Mouse (Mus musculus) intestine, embryonic 15.5 days (tissue): ENCODE measurements around the gene Slc5a2. TPM values are rescaled to one million over a fixed set of nuclear protein-coding genes. Genes with fewer than 3 reads are reported as not detected.

ENCODE experiments used
- ATAC-seq: fragments of 200-750 bp; cut with Nextera tagmentation; 2 replicates; pipeline ENCODE4 v1.8.0; 2017; ENCODE audit warnings: moderate TSS enrichment, moderate library complexity
- H3K27ac ChIP-seq: fragments of 300-500 bp; sonication (generic); 2 replicates; pipeline ENCODE4 v1.5.1; 2015; ENCODE audit warnings: mild to moderate bottlenecking, inconsistent platforms
- H3K27me3 ChIP-seq: fragments of 300-500 bp; sonication (generic); replicated peaks from 2 replicates; pipeline ENCODE4 v1.6.1; 2015; ENCODE audit warnings: inconsistent platforms
- H3K36me3 ChIP-seq: fragments of 300-500 bp; sonication (generic); 2 replicates; pipeline ENCODE4 v1.6.1; 2015; ENCODE audit warnings: inconsistent platforms
- H3K4me1 ChIP-seq: fragments of 300-500 bp; sonication (generic); replicated peaks from 2 replicates; pipeline ENCODE4 v1.6.1; 2015; ENCODE audit warnings: inconsistent platforms
- H3K4me2 ChIP-seq: fragments of 300-500 bp; sonication (generic); replicated peaks from 2 replicates; pipeline ENCODE4 v1.6.1; 2015; ENCODE audit warnings: mild to moderate bottlenecking, inconsistent platforms
- H3K4me3 ChIP-seq: fragments of 300-500 bp; sonication (generic); replicated peaks from 2 replicates; pipeline ENCODE4 v1.5.1; 2015; ENCODE audit warnings: inconsistent platforms
- H3K9ac ChIP-seq: fragments of 300-500 bp; sonication (generic); 2 replicates; pipeline ENCODE4 v1.6.1; 2015; ENCODE audit warnings: inconsistent platforms
- H3K9me3 ChIP-seq: fragments of 300-500 bp; sonication (generic); 2 replicates; pipeline ENCODE4 v1.6.1; 2016; ENCODE audit warnings: inconsistent platforms
- WGBS: fragments of 180-500 bp; shearing (Covaris S2); methylation state at CpG from one replicate; pipeline ENCODE4 v1.1.7; 2015; 5-methylcytosine and 5-hydroxymethylcytosine counted together
- polyA plus RNA-seq: library from polyadenylated mRNA; unstranded; fragments of >200 nt; fragmentation: Nextera tagmentation; extraction: Ambion mirVana; gene quantifications from 2 replicates; pipeline ENCODE4 v1.2.1, GENCODE M21; 2015

The Slc5a2 gene
- polyA plus RNA-seq, 1 experiment from 2014 or later = 0.24 TPM

DNA sequence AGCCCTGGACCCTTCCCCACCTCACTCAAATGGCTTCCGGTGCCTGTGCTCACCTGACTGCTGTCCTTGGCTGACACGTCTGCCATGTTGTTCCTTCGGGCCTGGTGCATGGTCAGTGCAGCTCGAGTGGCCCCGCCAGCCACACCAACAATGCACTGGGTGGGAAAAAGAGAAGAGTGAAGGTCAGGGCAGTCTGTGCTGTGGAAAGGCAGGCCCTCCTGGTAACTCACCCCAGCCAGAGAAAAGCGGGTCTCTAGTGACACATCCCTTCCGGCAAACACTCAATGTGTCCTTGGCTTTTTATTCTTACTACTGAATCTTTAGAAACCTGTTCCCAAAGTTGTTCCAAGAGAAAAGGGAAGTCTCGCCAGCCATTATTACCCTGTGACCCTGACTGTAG, 19.6 kb downstream of the Slc5a2 start:
- H3K27me3 ChIP-seq = no peaks in the 10 kb centered on the region
- H3K4me2 ChIP-seq = no peak overlapping the region
- peaks cover 18% of the 10 kb centered on the region for H3K4me1 ChIP-seq
- H3K36me3 ChIP-seq = peaks cover 2% of the 10 kb centered on the region; the same call in 1 of the 2 replicates
- H3K27ac ChIP-seq = no peak overlapping the region
- H3K9me3 ChIP-seq = no peaks in the 10 kb centered on the region
- H3K4me3 ChIP-seq = no peak overlapping the region
- no peak overlapping the region for H3K9ac ChIP-seq
- 86% methylated on average over 8 of the region's 8 CpGs for WGBS
- ATAC-seq = no peak

DNA sequence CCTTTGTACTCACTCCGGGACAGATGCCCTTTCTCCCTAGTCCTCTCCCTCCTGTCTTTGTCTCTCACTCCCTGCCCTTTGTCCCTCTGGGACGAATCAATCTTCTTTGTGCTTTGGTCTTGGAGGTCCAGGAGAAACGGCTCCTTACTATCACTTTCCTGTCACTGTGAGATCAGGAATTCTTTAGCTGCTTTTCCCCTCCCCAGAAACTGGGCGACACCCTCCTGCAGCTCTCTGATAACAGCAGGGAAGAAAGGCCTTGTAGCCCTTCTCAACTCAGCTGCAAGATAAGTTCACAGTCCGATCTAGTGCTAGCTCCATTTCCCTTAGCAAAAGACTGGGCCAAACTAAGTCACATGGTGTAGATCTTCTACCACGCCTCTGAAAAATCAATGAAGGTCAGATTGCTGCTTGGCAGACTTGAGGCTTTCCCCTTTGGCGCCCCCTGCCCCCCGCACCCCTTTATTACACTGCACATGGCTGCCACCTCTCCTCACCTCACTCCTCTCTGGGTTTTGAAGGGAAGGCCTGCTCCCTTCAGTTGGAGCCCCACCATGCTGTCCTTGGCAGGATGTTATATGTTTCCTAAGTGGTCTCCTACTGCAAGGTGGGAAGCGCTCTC, 23.6 kb downstream of the Slc5a2 start:
- Histone ChIP-seq H3K4me2 (peak overlapping the region; percentile 38), H3K9me3 (no peaks in the 10 kb centered on the region), H3K36me3 (peaks cover 7% of the 10 kb centered on the region; the same call in 1 of the 2 replicates), H3K4me3 (no peak overlapping the region), H3K27me3 (no peaks in the 10 kb centered on the region), H3K9ac (no peak overlapping the region), H3K4me1 (peaks cover 11% of the 10 kb centered on the region), H3K27ac (peak overlapping the region; percentile 71)
- peak; percentile 95 for ATAC-seq
- 24% methylated on average over 9 of the region's 9 CpGs for WGBS

GRCm38 (mm10) chr7:128294785-128295184, 29.3 kb downstream of the Slc5a2 start:
- Histone ChIP-seq H3K4me1 (peaks cover 18% of the 10 kb centered on the region), H3K4me2 (no peak overlapping the region), H3K36me3 (0 out of 2 replicates have a peak, but pooled peaks cover 4% of the 10 kb centered on the region), H3K9ac (no peak overlapping the region), H3K27me3 (no peaks in the 10 kb centered on the region), H3K9me3 (no peaks in the 10 kb centered on the region), H3K27ac (no peak overlapping the region), H3K4me3 (no peak overlapping the region)
- ATAC-seq = no peak
- 87% methylated on average over 10 of the region's 10 CpGs for WGBS

DNA sequence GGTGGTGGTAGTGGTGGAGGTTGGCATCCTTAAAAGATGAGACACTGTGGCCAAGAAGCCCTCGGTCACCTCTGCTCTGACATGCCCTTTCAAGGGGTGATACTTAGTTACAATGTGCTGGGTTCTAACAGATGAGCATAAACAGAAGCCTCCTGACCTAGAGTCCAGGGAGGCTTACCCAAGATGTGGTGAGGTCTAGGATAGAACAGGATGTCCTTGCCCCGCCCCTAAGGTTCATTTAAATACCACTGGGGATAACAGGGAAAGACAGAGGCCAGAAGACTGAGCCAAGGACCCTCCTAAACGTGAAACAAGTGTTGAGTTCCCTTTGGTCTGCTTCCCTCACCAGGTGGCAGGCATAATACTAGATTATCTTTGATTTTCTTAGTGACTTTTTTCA, 31.1 kb downstream of the Slc5a2 start:
- ATAC-seq = no peak
- peaks cover 18% of the 10 kb centered on the region for H3K4me1 ChIP-seq
- WGBS = 71% methylated on average over 3 of the region's 3 CpGs
- no peak overlapping the region for H3K27ac ChIP-seq
- H3K9me3 ChIP-seq = no peaks in the 10 kb centered on the region
- no peaks in the 10 kb centered on the region for H3K36me3 ChIP-seq
- peak overlapping the region; percentile 63 for H3K4me2 ChIP-seq
- no peaks in the 10 kb centered on the region for H3K27me3 ChIP-seq
- peak overlapping the region; percentile 72 for H3K4me3 ChIP-seq
- H3K9ac ChIP-seq = 0 out of 2 replicates have a peak overlapping the region, but pooled peaks have one; percentile 88

DNA sequence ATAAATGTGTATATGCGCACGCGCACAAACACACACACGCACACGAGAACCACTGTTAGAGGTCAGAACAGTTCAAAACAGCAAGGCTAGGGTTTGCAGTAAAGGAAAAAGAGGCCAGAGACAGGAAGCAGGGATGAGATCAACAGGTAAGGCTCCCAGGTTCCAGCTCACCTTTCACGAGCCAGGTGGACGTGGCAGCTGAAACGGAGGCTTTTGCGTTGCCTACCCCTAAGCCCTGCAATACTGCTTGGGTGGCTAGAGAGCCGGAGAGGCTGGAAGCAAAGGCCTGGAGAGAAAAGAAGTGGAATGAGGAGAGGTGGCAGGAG, 31.8 kb downstream of the Slc5a2 start:
- ATAC-seq = peak; percentile 26
- Histone ChIP-seq H3K4me2 (peak overlapping the region; percentile 63), H3K36me3 (no peaks in the 10 kb centered on the region), H3K4me3 (peak overlapping the region; percentile 72), H3K27ac (peak overlapping the region; percentile 93), H3K27me3 (no peaks in the 10 kb centered on the region), H3K4me1 (peaks cover 18% of the 10 kb centered on the region), H3K9ac (peak overlapping the region; percentile 88), H3K9me3 (no peaks in the 10 kb centered on the region)
- 24% methylated on average over 10 of the region's 10 CpGs for WGBS

DNA sequence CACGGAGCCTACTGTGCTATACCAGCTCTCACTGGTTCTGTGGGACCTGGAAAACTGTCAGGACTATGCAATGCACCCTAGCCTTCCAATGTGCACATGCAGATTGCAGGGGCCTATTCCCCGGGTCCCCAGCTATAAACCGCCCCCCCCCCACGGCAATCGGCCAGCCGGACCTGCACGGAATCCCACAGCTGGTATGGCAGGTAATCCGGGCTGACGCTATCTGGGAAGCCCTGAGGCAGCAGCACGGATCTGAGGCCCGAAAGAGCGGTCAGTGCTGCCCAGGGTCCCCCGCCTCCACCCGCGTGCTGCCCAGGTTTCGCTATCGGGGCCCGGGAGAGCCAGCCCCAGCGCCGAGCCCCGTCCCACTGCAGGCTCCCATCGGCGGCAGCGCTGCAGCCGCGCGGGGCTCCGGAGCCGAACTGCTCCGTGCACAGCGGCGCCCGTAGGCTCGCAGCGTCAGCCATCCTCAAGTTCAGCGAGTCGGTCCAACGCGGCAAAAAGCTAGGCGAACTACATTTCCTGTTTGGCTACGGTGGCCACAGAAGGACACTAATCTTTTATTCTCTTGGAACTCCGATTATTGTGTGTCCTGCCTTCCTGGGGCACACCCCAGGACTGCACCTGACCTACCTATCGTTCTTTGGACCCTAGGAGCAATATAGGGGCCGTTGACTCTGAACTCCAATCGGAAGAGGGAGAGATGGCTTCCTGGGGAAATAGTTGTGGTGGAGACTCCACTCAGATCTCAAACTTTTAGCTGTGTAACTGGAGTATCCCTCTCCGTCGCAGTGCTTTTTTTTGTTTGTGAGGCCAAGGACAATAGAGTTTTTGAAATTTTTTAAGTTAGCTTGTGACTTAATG, 32.4 kb downstream of the Slc5a2 start, which contains the start of gene BC017158:
BC017158 (minus strand) TSS at position 554 of the 864 bp plus-strand sequence.
- H3K4me3 ChIP-seq = peak within 1 kb of the TSS; percentile 72
- H3K27me3 ChIP-seq = no peaks in the 10 kb centered on the region
- ATAC-seq = peak; percentile 94
- no peaks in the 10 kb centered on the region for H3K36me3 ChIP-seq
- WGBS = 1% methylated on average over 47 of the region's 47 CpGs
- no peaks in the 10 kb centered on the region for H3K9me3 ChIP-seq
- H3K9ac ChIP-seq = peak within 1 kb of the TSS; percentile 88
- H3K4me2 ChIP-seq = peak within 1 kb of the TSS; percentile 63
- H3K4me1 ChIP-seq = peaks cover 18% of the 10 kb centered on the region
- H3K27ac ChIP-seq = peak within 1 kb of the TSS; percentile 93

DNA sequence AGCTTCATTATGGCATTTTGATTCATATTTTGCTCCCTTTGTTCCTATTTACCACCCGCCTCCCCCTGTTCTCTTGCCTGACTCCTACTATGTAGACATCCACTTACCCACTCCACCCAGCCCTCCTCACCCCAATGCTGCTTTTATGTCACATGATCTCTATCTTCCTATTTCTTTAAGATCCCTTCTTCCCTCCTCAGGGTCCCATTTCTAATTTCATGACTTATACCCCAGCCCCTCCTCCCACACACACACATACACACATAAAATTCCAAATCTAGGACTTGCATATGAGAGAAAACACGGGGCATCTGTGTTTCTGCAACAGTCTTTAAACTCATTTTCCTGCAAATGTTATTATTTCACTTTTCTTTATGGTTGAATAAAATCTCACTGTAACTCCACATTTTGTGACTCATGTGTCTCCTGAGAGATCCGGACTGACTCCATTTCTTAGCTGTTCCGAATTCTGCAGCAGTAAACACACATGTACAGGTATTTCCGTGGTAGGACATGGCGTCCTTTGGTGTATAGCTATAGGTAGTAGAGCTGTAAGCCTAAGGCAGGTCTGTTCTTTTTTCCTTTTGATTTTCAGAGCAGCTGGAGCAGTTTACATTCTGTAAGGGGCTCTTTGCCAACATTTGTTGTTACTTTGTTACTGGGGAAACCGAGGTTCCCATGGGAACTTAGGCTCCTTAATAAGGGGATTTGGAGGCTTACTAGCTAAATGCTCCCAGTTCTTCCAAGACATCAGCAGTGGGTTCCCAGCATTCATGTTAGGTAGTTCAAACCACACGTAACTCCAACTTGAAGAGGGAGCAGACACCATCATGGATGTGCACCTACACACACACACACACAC, 33.3 kb downstream of the Slc5a2 start:
- H3K36me3 ChIP-seq = no peaks in the 10 kb centered on the region
- H3K4me3 ChIP-seq = peak overlapping the region; percentile 72
- peak; percentile 48 for ATAC-seq
- peak overlapping the region; percentile 63 for H3K4me2 ChIP-seq
- peak overlapping the region; percentile 93 for H3K27ac ChIP-seq
- no peaks in the 10 kb centered on the region for H3K27me3 ChIP-seq
- peak overlapping the region; percentile 88; the same call in 1 of the 2 replicates for H3K9ac ChIP-seq
- WGBS = 70% methylated on average over 8 of the region's 8 CpGs
- no peaks in the 10 kb centered on the region for H3K9me3 ChIP-seq
- H3K4me1 ChIP-seq = peaks cover 18% of the 10 kb centered on the region

DNA sequence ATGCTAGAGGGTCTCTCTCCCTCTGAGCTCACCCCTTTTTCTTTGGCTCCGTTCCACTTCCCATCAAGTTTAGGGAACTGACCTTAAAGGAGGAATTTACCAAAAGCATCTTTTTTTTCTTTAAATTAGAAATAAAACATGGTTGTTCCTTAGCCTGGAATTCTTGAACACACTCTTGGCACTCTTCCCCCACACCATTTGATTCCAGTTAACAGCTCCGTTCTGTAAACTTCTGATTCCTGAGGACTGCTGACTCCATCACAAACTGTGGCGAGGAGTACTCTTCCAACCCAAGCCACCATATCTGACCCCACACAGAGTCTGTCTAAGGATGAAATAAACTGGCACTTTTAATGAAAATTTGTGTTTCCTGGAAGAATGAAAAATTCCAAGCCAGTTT, 35.5 kb downstream of the Slc5a2 start:
- peaks cover 18% of the 10 kb centered on the region for H3K4me1 ChIP-seq
- WGBS = 66% methylated on average over 3 of the region's 3 CpGs
- H3K36me3 ChIP-seq = no peaks in the 10 kb centered on the region
- H3K27ac ChIP-seq = no peak overlapping the region
- H3K27me3 ChIP-seq = no peaks in the 10 kb centered on the region
- H3K9ac ChIP-seq = no peak overlapping the region
- no peak for ATAC-seq
- no peak overlapping the region for H3K4me2 ChIP-seq
- no peak overlapping the region for H3K4me3 ChIP-seq
- no peaks in the 10 kb centered on the region for H3K9me3 ChIP-seq

- WGBS = 76% methylated on average over 3 of the region's 3 CpGs
- Histone ChIP-seq H3K27ac (no peak overlapping the region), H3K27me3 (no peaks in the 10 kb centered on the region), H3K4me1 (peaks cover 10% of the 10 kb centered on the region), H3K9me3 (no peaks in the 10 kb centered on the region), H3K36me3 (no peaks in the 10 kb centered on the region), H3K9ac (no peak overlapping the region), H3K4me3 (no peak overlapping the region), H3K4me2 (no peak overlapping the region)
- no peak for ATAC-seq
Measured at GRCm38 (mm10) chr7:128302151-128302550, 36.7 kb downstream of the Slc5a2 start.

DNA sequence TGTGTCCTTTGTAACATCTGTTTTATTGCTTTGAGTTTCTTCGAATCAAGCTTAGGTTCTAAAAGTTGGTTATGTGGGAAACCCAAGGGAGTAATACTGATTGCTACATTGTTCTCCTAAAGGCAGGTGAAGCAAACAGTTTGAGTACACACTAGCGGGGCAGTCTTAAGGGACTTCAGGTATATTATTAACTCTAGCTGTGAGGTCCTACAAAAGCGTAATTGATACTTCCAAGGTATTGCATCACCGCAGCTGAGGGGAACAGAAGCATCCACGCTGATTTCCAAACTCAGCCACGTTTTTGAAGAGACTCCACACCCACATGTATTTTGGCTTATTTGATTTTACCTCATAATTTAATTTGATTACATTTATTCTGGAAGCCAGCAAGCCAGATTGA, 38.7 kb downstream of the Slc5a2 start:
- no peaks in the 10 kb centered on the region for H3K27me3 ChIP-seq
- H3K27ac ChIP-seq = 0 out of 2 replicates have a peak overlapping the region, but pooled peaks have one; percentile 7
- ATAC-seq = peak; percentile 84
- peaks cover 6% of the 10 kb centered on the region for H3K4me1 ChIP-seq
- H3K4me3 ChIP-seq = no peak overlapping the region
- no peak overlapping the region for H3K9ac ChIP-seq
- no peaks in the 10 kb centered on the region for H3K36me3 ChIP-seq
- 54% methylated on average over 6 of the region's 6 CpGs for WGBS
- no peaks in the 10 kb centered on the region for H3K9me3 ChIP-seq
- H3K4me2 ChIP-seq = no peak overlapping the region

DNA sequence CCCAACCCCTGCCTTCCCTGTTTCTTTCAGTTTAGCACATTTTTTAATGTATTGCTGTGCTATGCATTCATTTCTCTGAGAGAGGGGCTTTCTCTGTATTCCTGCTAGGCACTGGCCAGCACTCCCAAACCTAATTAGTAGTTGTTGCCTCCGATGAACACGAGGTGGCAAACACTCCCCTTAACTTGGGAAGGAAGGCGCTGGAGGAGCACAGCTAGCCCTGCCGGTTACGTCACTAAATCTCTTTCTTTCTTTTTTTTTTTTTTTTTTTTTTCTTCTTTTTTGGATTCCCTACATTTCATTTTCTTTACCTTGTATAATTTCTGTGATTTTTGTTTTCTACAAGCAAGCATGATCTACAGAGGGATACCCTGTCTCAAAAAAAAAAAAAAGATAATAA, 39.5 kb downstream of the Slc5a2 start:
- under 1% methylated on average over 5 of the region's 5 CpGs for WGBS
- ATAC-seq = peak; percentile 72
- no peaks in the 10 kb centered on the region for H3K27me3 ChIP-seq
- no peaks in the 10 kb centered on the region for H3K9me3 ChIP-seq
- no peak overlapping the region for H3K4me2 ChIP-seq
- peaks cover 9% of the 10 kb centered on the region for H3K4me1 ChIP-seq
- H3K9ac ChIP-seq = no peak overlapping the region
- H3K4me3 ChIP-seq = no peak overlapping the region
- 0 out of 2 replicates have a peak overlapping the region, but pooled peaks have one; percentile 7 for H3K27ac ChIP-seq
- H3K36me3 ChIP-seq = no peaks in the 10 kb centered on the region

- Histone ChIP-seq H3K27me3 (no peaks in the 10 kb centered on the region), H3K4me3 (no peak overlapping the region), H3K9me3 (no peaks in the 10 kb centered on the region), H3K4me1 (peaks cover 17% of the 10 kb centered on the region), H3K4me2 (no peak overlapping the region), H3K36me3 (no peaks in the 10 kb centered on the region), H3K27ac (no peak overlapping the region), H3K9ac (no peak overlapping the region)
- no peak for ATAC-seq
Measured at GRCm38 (mm10) chr7:128307851-128308250, 42.4 kb downstream of the Slc5a2 start.
